Mouse (Mus musculus) stomach, postnatal 0 days (tissue): ENCODE measurements at regions not wholly inside any gene's neighbourhood (a gene's known extent, or its start where the extent isn't known, plus 50 kb on each side); places are given as distances from the start of the nearest gene placed in this dataset.

Source experiments
- CTCF ChIP-seq: IDR thresholded peaks from 2 replicates; pipeline ENCODE4 v1.5.1; 2016; ENCODE audit warnings: antibody characterized with exemption, low read depth, mild to moderate bottlenecking, moderate library complexity
- EP300 ChIP-seq: optimal IDR thresholded peaks from 2 replicates; pipeline ENCODE3; 2016; ENCODE audit warnings: antibody characterized with exemption

- TF ChIP-seq CTCF, result no peak
- no peak for TF ChIP-seq EP300
These were observed 103.3 kb upstream of the Usp47 start for GRCm38 (mm10) chr7:111919961-111920360.
